Mouse (Mus musculus) cerebellum, adult (tissue): Measurements from ENCODE around the gene Gm12258.

Experiments
- ATAC-seq: cut with Nextera tagmentation; 2 replicates; pipeline ENCODE4 v1.9.2; 2017; ENCODE audit warnings: mild to moderate bottlenecking, moderate library complexity, mixed read lengths; ENCODE audit not compliant: insufficient number of reproducible peaks, low FRiP score, low TSS enrichment

Gm12258 gene

DNA sequence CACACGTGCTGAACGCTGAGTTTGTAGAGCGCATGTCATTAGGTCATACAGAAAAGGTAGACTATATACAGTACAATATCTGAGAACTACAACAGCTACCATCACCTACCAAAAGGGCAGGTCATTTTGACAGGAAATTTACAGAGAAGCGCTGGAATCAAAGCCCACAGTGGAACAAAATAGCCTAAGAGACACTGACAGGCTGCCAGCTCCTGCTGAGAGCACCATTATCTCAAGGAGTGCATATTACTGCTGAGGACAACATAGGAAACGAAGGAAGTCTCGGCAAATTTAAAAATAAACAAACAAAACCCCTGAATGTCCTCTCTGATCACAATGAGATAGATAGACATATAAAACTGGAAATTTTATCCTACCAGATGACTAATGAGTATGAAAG lies 50.5 kb downstream of the Gm12258 start:
- ATAC-seq, result no peak

GRCm38 (mm10) chr11:58901080-58901479 lies 54.1 kb downstream of the Gm12258 start:
- ATAC-seq, result no peak

GRCm38 (mm10) chr11:58903511-58904409 lies 56.8 kb downstream of the Gm12258 start, which contains the start of gene Zfp39:
Gene Zfp39 (minus strand): TSS chr11:58904225.
- ATAC-seq, result peak; percentile 94

DNA sequence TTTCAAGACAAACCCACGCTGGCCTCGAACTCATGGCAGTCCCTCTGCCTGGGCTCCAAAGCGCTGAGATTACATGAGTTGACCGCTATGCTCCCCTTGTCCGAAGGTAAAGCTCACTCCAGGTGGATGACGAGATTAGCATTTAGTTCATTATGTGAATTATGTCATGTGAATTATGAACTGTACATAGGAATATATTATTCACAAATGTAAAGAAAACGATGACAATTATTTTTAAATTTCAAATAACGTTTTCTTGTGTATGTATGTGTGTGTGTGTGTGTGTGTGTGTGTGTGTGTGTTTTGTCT lies 57.4 kb downstream of the Gm12258 start:
- no peak for ATAC-seq

- ATAC-seq, result no peak
Observed at GRCm38 (mm10) chr11:58904838-58905237, 57.9 kb downstream of the Gm12258 start.
